Mouse (Mus musculus): Measurements from ENCODE around the gene Camk1.

- TF ChIP-seq CTCF (IDR thresholded peaks at IDR 0.05; ENCODE audit: control insufficient read depth, insufficient read depth, low read length) = no peak
- no peak for TF ChIP-seq POLR2A (IDR thresholded peaks at IDR 0.05; ENCODE audit: borderline replicate concordance, control insufficient read depth, low read depth, low read length)
Measured at GRCm38 (mm10) chr6:113364518-113365135, 20.8 kb upstream of the Camk1 start.

Measured in bone marrow, adult 2 months (tissue).